Mouse (Mus musculus) lung, embryonic 16.5 days (tissue): ENCODE data around the gene Spen. TPM values are rescaled to one million over a fixed set of nuclear protein-coding genes. Genes with fewer than 3 reads are reported as not detected.
"Not testable (repeated sequence)": the region's sequence is repeated elsewhere in the genome, so short reads cannot be mapped to it uniquely, and the experiment has no call there.

Experiments used
- ATAC-seq: fragments of 200-750 bp; cut with Nextera tagmentation; 2 replicates; pipeline ENCODE4 v1.8.0; 2017; ENCODE audit warnings: low read depth, mild to moderate bottlenecking, moderate library complexity
- H3K27ac ChIP-seq: fragments of 300-500 bp; sonication (generic); 2 replicates; pipeline ENCODE4 v1.5.1; 2014; ENCODE audit warnings: mild to moderate bottlenecking, control low read depth, low read length
- H3K27me3 ChIP-seq: fragments of 300-500 bp; sonication (generic); 2 replicates; pipeline ENCODE4 v1.6.1; 2014; ENCODE audit warnings: low read depth, low read length, mixed read lengths; ENCODE audit not compliant: control insufficient read depth, insufficient read depth
- H3K36me3 ChIP-seq: fragments of 300-500 bp; sonication (generic); 2 replicates; pipeline ENCODE4 v1.6.1; 2014; ENCODE audit warnings: low read length; ENCODE audit not compliant: control insufficient read depth, insufficient read depth
- H3K4me1 ChIP-seq: fragments of 300-500 bp; sonication (generic); replicated peaks from 2 replicates; pipeline ENCODE4 v1.6.1; 2014; ENCODE audit warnings: low read length, mixed read lengths; ENCODE audit not compliant: control insufficient read depth, insufficient read depth
- H3K4me2 ChIP-seq: fragments of 300-500 bp; sonication (generic); 2 replicates; pipeline ENCODE4 v1.6.1; 2014; ENCODE audit warnings: low read depth, low read length, control low read depth
- H3K4me3 ChIP-seq: fragments of 300-500 bp; sonication (generic); 2 replicates; pipeline ENCODE4 v1.5.1; 2014; ENCODE audit warnings: mild to moderate bottlenecking, low read length, control low read depth
- H3K9ac ChIP-seq: fragments of 300-500 bp; sonication (generic); 2 replicates; pipeline ENCODE4 v1.6.1; 2014; ENCODE audit warnings: low read length, control low read depth
- H3K9me3 ChIP-seq: fragments of 300-500 bp; sonication (generic); 2 replicates; pipeline ENCODE4 v1.6.1; 2016; ENCODE audit warnings: low read length; ENCODE audit not compliant: control insufficient read depth
- WGBS: fragments of 180-500 bp; shearing (Covaris S2); extraction: QIAGEN DNeasy Blood & Tissue Kit; methylation state at CpG from one replicate; pipeline ENCODE4 v1.1.7; 2014; 5-methylcytosine and 5-hydroxymethylcytosine counted together
- polyA plus RNA-seq: library from polyadenylated mRNA; unstranded; fragments of >200 nt; fragmentation: Nextera tagmentation; extraction: Ambion mirVana; gene quantifications from 2 replicates; pipeline ENCODE4 v1.2.1, GENCODE M21; 2015

Gene Spen
- polyA plus RNA-seq, 1 experiment from 2014 or later: 6.9 TPM

GRCm38 (mm10) chr4:141564660-141565059 lies 26.3 kb upstream of the Spen start:
- no peaks in the 10 kb centered on the region for H3K27me3 ChIP-seq
- 83% methylated on average over 3 of the region's 3 CpGs for WGBS
- H3K4me2 ChIP-seq: no peak overlapping the region
- H3K36me3 ChIP-seq: no peaks in the 10 kb centered on the region
- peaks cover 7% of the 10 kb centered on the region for H3K4me1 ChIP-seq
- no peak overlapping the region for H3K27ac ChIP-seq
- H3K4me3 ChIP-seq: no peak overlapping the region
- no peaks in the 10 kb centered on the region for H3K9me3 ChIP-seq
- ATAC-seq: no peak
- no peak overlapping the region for H3K9ac ChIP-seq

GRCm38 (mm10) chr4:141564209-141564608 lies 25.8 kb upstream of the Spen start:
- no peak overlapping the region for H3K4me3 ChIP-seq
- no peaks in the 10 kb centered on the region for H3K9me3 ChIP-seq
- H3K4me1 ChIP-seq: peaks cover 11% of the 10 kb centered on the region
- no peak for ATAC-seq
- no peaks in the 10 kb centered on the region for H3K36me3 ChIP-seq
- no peak overlapping the region for H3K4me2 ChIP-seq
- H3K27me3 ChIP-seq: no peaks in the 10 kb centered on the region
- no peak overlapping the region for H3K9ac ChIP-seq
- 95% methylated on average over 4 of the region's 4 CpGs for WGBS
- no peak overlapping the region for H3K27ac ChIP-seq

- Histone ChIP-seq H3K4me2 (no peak overlapping the region), H3K27ac (peak overlapping the region; percentile 39; the same call in 1 of the 2 replicates), H3K4me3 (no peak overlapping the region), H3K9me3 (no peaks in the 10 kb centered on the region), H3K9ac (peak overlapping the region; percentile 7; the same call in 1 of the 2 replicates), H3K27me3 (no peaks in the 10 kb centered on the region), H3K36me3 (no peaks in the 10 kb centered on the region), H3K4me1 (peaks cover 23% of the 10 kb centered on the region)
- WGBS: 66% methylated on average over 11 of the region's 11 CpGs
- peak; percentile 13; the same call in 1 of the 2 replicates for ATAC-seq
Observed at GRCm38 (mm10) chr4:141562281-141562680, 23.9 kb upstream of the Spen start.

GRCm38 (mm10) chr4:141561331-141561919 lies 23.0 kb upstream of the Spen start:
- H3K27me3 ChIP-seq, H3K4me2 ChIP-seq, H3K4me3 ChIP-seq, H3K9ac ChIP-seq, H3K36me3 ChIP-seq, H3K27ac ChIP-seq, ATAC-seq, H3K9me3 ChIP-seq: not testable (repeated sequence)
- WGBS: 76% methylated on average over 5 of the region's 5 CpGs
- peaks cover 23% of the 10 kb centered on the region for H3K4me1 ChIP-seq

- Histone ChIP-seq H3K4me1 (peaks cover 23% of the 10 kb centered on the region), H3K27ac (peak overlapping the region; percentile 95), H3K9me3 (no peaks in the 10 kb centered on the region), H3K27me3 (no peaks in the 10 kb centered on the region), H3K9ac (peak overlapping the region; percentile 65), H3K36me3 (no peaks in the 10 kb centered on the region), H3K4me2 (peak overlapping the region; percentile 88), H3K4me3 (peak overlapping the region; percentile 52)
- WGBS: 1% methylated on average over 9 of the region's 9 CpGs
- peak; percentile 60; the same call in 1 of the 2 replicates for ATAC-seq
Observed at GRCm38 (mm10) chr4:141559898-141560263, 21.5 kb upstream of the Spen start.

GRCm38 (mm10) chr4:141559131-141559897 lies 20.9 kb upstream of the Spen start:
- Histone ChIP-seq H3K4me2 (peak overlapping the region; percentile 88), H3K4me1 (peaks cover 23% of the 10 kb centered on the region), H3K4me3 (peak overlapping the region; percentile 52), H3K27me3 (no peaks in the 10 kb centered on the region), H3K9me3 (no peaks in the 10 kb centered on the region), H3K9ac (peak overlapping the region; percentile 65), H3K36me3 (no peaks in the 10 kb centered on the region), H3K27ac (peak overlapping the region; percentile 95)
- WGBS: under 1% methylated on average over 30 of the region's 30 CpGs
- peak; percentile 75 for ATAC-seq

GRCm38 (mm10) chr4:141558658-141559057 lies 20.3 kb upstream of the Spen start:
- H3K27ac ChIP-seq: peak overlapping the region; percentile 95
- no peaks in the 10 kb centered on the region for H3K36me3 ChIP-seq
- H3K4me1 ChIP-seq: peaks cover 23% of the 10 kb centered on the region
- ATAC-seq: no peak
- WGBS: 15% methylated on average over 16 of the region's 16 CpGs
- H3K27me3 ChIP-seq: no peaks in the 10 kb centered on the region
- peak overlapping the region; percentile 88 for H3K4me2 ChIP-seq
- H3K4me3 ChIP-seq: peak overlapping the region; percentile 52
- H3K9ac ChIP-seq: peak overlapping the region; percentile 65
- no peaks in the 10 kb centered on the region for H3K9me3 ChIP-seq

GRCm38 (mm10) chr4:141556163-141556562 lies 17.8 kb upstream of the Spen start:
- H3K27me3 ChIP-seq, ATAC-seq, H3K4me2 ChIP-seq, H3K9me3 ChIP-seq, H3K27ac ChIP-seq, H3K4me3 ChIP-seq, H3K9ac ChIP-seq, H3K36me3 ChIP-seq: not testable (repeated sequence)
- WGBS: 93% methylated on average over 5 of the region's 6 CpGs
- H3K4me1 ChIP-seq: peaks cover 21% of the 10 kb centered on the region

GRCm38 (mm10) chr4:141554255-141554865 lies 16.0 kb upstream of the Spen start:
- 92% methylated on average over 6 of the region's 9 CpGs for WGBS
- H3K36me3 ChIP-seq, ATAC-seq, H3K4me2 ChIP-seq, H3K27ac ChIP-seq, H3K9me3 ChIP-seq, H3K9ac ChIP-seq, H3K27me3 ChIP-seq, H3K4me3 ChIP-seq: not testable (repeated sequence)
- peaks cover 17% of the 10 kb centered on the region for H3K4me1 ChIP-seq
